Mouse (Mus musculus) megakaryocyte, embryonic 14.5 days (primary cell): ENCODE data around the gene Eml6. TPM values are rescaled to one million over a fixed set of nuclear protein-coding genes. Genes with fewer than 3 reads are reported as not detected.

Experiments used
- H3K27me3 ChIP-seq: replicated peaks from 2 replicates; pipeline ENCODE3; 2012; ENCODE audit warnings: inconsistent platforms
- H3K36me3 ChIP-seq: replicated peaks from 2 replicates; pipeline ENCODE3; 2012; ENCODE audit warnings: low read length, inconsistent platforms, mixed read lengths
- H3K4me1 ChIP-seq: 2 replicates; pipeline ENCODE4 v1.6.1; 2012; ENCODE audit warnings: inconsistent platforms
- H3K4me3 ChIP-seq: replicated peaks from 2 replicates; pipeline ENCODE3; 2012; ENCODE audit warnings: moderate library complexity, mild to moderate bottlenecking, inconsistent platforms
- H3K9me3 ChIP-seq: 2 replicates; pipeline ENCODE4 v1.6.1; 2012; ENCODE audit warnings: inconsistent platforms
- FLI1 ChIP-seq: IDR thresholded peaks from 2 replicates; pipeline ENCODE4 v1.6.1; 2012; ENCODE audit warnings: low read length, inconsistent platforms, mixed read lengths
- GATA1 ChIP-seq: IDR thresholded peaks from 3 replicates; pipeline ENCODE4 v1.6.1; 2012; ENCODE audit warnings: mixed read lengths, low read length, inconsistent platforms, borderline replicate concordance
- polyA plus RNA-seq: library from polyadenylated mRNA; stranded (reverse); fragments of >175 nt; gene quantifications from 2 replicates; pipeline ENCODE4 v1.2.3, GENCODE M21; 2012; ENCODE audit warnings: low replicate concordance; ENCODE audit not compliant: insufficient read depth

Gene Eml6
- polyA plus RNA-seq, 1 experiment = 0.67 TPM

- Histone ChIP-seq H3K27me3 (no peaks in the 10 kb centered on the region), H3K9me3 (no peaks in the 10 kb centered on the region), H3K4me1 (peaks cover 43% of the 10 kb centered on the region), H3K36me3 (no peaks in the 10 kb centered on the region), H3K4me3 (no peak overlapping the region)
- TF ChIP-seq GATA1 = no peak
- TF ChIP-seq FLI1 = no peak
These were observed 210.2 kb downstream of the Eml6 start for GRCm38 (mm10) chr11:29815670-29816069.

GRCm38 (mm10) chr11:29815261-29815660, 210.6 kb downstream of the Eml6 start:
- Histone ChIP-seq H3K36me3 (no peaks in the 10 kb centered on the region), H3K27me3 (no peaks in the 10 kb centered on the region), H3K4me1 (peaks cover 47% of the 10 kb centered on the region), H3K9me3 (no peaks in the 10 kb centered on the region), H3K4me3 (peak overlapping the region; percentile 51)
- TF ChIP-seq FLI1 (no peak), GATA1 (peak; percentile 62; the same call in 1 of the 3 replicates)

- TF ChIP-seq FLI1 (no peak), GATA1 (no peak)
- Histone ChIP-seq H3K4me3 (no peak overlapping the region), H3K36me3 (no peaks in the 10 kb centered on the region), H3K4me1 (peaks cover 66% of the 10 kb centered on the region), H3K9me3 (no peaks in the 10 kb centered on the region), H3K27me3 (no peaks in the 10 kb centered on the region)
These were observed 212.6 kb downstream of the Eml6 start for GRCm38 (mm10) chr11:29813267-29813666.

GRCm38 (mm10) chr11:29812475-29812874, 213.4 kb downstream of the Eml6 start:
- TF ChIP-seq FLI1 (no peak), GATA1 (no peak)
- peaks cover 73% of the 10 kb centered on the region for H3K4me1 ChIP-seq
- H3K27me3 ChIP-seq = no peaks in the 10 kb centered on the region
- H3K9me3 ChIP-seq = no peaks in the 10 kb centered on the region
- no peak overlapping the region for H3K4me3 ChIP-seq
- no peaks in the 10 kb centered on the region for H3K36me3 ChIP-seq

- Histone ChIP-seq H3K4me3 (no peak overlapping the region), H3K36me3 (no peaks in the 10 kb centered on the region), H3K27me3 (no peaks in the 10 kb centered on the region), H3K4me1 (peaks cover 63% of the 10 kb centered on the region), H3K9me3 (no peaks in the 10 kb centered on the region)
- no peak for TF ChIP-seq FLI1
- TF ChIP-seq GATA1 = no peak
These were observed 215.5 kb downstream of the Eml6 start for GRCm38 (mm10) chr11:29810324-29810723.

GRCm38 (mm10) chr11:29808981-29809589, 216.7 kb downstream of the Eml6 start:
- no peaks in the 10 kb centered on the region for H3K27me3 ChIP-seq
- H3K4me3 ChIP-seq = peak overlapping the region; percentile 69
- H3K4me1 ChIP-seq = peaks cover 55% of the 10 kb centered on the region
- TF ChIP-seq FLI1 = no peak
- TF ChIP-seq GATA1 = no peak
- no peaks in the 10 kb centered on the region for H3K9me3 ChIP-seq
- H3K36me3 ChIP-seq = no peaks in the 10 kb centered on the region

- H3K4me1 ChIP-seq = peaks cover 55% of the 10 kb centered on the region
- H3K4me3 ChIP-seq = peak overlapping the region; percentile 69
- H3K36me3 ChIP-seq = no peaks in the 10 kb centered on the region
- TF ChIP-seq GATA1 = no peak
- TF ChIP-seq FLI1 = no peak
- no peaks in the 10 kb centered on the region for H3K27me3 ChIP-seq
- no peaks in the 10 kb centered on the region for H3K9me3 ChIP-seq
These were observed 217.5 kb downstream of the Eml6 start for GRCm38 (mm10) chr11:29808173-29808980.

GRCm38 (mm10) chr11:29807325-29807724, 218.5 kb downstream of the Eml6 start:
- Histone ChIP-seq H3K4me1 (peaks cover 55% of the 10 kb centered on the region), H3K4me3 (no peak overlapping the region), H3K9me3 (no peaks in the 10 kb centered on the region), H3K36me3 (no peaks in the 10 kb centered on the region), H3K27me3 (no peaks in the 10 kb centered on the region)
- TF ChIP-seq FLI1 = no peak
- no peak for TF ChIP-seq GATA1

- peak overlapping the region; percentile 28 for H3K4me3 ChIP-seq
- TF ChIP-seq GATA1 (no peak), FLI1 (no peak)
- peaks cover 1% of the 10 kb centered on the region for H3K27me3 ChIP-seq
- H3K4me1 ChIP-seq = peaks cover 37% of the 10 kb centered on the region
- H3K9me3 ChIP-seq = no peaks in the 10 kb centered on the region
- no peaks in the 10 kb centered on the region for H3K36me3 ChIP-seq
These were observed 224.1 kb downstream of the Eml6 start for GRCm38 (mm10) chr11:29801432-29802427.
